Mouse (Mus musculus) activated CD4-positive, CD25-positive, alpha-beta regulatory T cell, adult 4 months (primary cell): ENCODE measurements around the gene Pex13. TPM values are rescaled to one million over a fixed set of nuclear protein-coding genes. Genes with fewer than 3 reads are reported as not detected.
A peak's percentile ranks its signal among the peaks of the same experiment; 100 is the strongest.

Source experiments
- ATAC-seq: one replicate; pipeline ENCODE4 v1.8.0; 2017
- polyA plus RNA-seq, 2 experiments: library from polyadenylated mRNA; unstranded; fragments of 100-300 nt; shearing (Covaris generic); gene quantifications; one replicate each; pipeline ENCODE4 v1.2.1; 2017

Pex13 gene
- polyA plus RNA-seq, result 10 to 100 TPM; 10.4 to 11.7 TPM

DNA sequence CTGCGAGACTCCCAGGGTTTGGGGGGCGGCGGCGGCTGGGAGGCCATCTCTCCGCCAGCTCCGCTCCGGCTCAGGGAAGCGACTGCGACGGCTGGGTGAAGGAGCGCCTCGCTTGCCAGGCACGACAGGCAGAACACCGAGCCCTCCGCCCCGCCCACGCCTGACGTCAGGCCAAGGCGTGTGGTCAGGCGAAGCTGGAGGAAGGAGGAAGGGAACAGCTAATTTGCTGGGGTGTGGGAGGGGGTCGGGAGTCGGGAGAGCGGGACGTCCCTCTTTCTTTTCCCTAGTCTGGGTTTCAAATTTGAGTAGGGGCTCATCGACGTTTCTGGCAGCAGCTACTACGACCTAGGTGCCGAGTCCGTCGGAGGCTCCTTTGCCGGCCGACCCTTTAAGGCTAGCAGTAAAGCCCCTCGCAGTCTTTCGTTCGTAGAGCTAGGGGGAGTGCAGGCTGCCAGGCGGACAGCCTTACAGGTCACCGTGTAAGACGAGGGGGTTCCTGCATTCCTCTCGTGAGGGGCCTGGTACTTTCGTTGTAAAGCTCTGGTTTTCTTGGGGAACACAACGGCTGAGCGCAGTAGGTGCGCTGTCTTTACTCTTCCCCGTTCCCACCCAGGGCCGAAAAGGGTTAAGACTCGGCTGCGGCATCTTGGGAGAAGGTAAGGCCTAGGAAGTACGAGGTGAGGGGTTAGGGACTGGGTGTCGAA is at the start of gene Pex13:
Gene Pex13 (minus strand): TSS at position 162 of the 704 bp plus-strand sequence.
- ATAC-seq, result peak; percentile 90

- ATAC-seq, result no peak
Observed at GRCm38 (mm10) chr11:23712299-23712698, 46.5 kb upstream of the Pex13 start.

DNA sequence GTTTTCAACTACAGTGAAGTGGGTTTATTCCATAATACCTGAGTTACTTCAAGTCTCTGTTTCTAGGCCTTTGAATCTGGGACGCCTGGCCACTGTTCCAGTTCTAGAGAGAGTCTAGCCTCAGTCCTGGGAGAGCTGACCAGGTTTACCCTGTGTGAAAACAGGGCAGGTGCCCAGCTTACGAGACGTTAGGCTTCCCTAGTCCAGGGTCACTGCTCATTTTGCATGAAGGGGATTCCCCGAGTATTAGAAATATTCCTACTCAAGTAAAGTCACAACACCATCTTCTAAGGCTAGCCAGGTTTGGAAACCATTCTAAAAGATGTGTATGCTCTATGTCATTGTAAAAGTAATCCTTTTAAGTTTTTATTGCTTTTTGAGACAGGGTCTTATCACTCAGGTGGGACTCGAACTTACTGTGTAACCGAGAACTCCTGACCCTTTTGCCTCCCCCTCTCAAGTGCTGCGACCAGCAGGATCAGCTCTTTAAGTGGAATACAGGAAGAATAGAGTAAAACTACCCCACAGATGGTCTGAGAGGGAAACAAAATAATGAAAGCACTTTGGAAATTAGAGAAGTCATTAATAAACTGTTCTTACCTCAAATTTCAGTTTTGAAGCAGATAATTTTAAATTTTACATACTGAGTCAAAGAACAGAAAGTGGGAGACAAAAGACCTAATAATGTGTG is 39.0 kb upstream of the Pex13 start:
- no peak for ATAC-seq

DNA sequence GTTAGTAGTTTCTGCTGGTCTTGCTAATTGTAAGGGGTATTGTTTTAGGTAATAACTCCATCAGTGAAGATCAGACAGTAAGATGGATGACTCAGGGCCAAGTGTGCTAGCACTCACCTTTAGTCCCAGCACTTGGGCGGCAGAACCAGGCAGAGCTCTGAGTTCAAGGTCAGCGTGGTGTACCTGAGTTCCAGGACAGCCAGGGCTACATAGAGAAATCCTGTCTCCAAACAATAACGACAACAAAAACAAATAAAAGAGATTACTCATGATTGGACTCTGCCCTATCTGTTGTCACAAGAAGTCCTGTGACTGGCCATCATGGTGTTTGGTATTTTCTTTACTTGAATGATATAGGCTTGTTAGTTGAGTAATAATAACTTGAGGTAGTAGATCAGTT is 36.1 kb upstream of the Pex13 start:
- no peak for ATAC-seq

DNA sequence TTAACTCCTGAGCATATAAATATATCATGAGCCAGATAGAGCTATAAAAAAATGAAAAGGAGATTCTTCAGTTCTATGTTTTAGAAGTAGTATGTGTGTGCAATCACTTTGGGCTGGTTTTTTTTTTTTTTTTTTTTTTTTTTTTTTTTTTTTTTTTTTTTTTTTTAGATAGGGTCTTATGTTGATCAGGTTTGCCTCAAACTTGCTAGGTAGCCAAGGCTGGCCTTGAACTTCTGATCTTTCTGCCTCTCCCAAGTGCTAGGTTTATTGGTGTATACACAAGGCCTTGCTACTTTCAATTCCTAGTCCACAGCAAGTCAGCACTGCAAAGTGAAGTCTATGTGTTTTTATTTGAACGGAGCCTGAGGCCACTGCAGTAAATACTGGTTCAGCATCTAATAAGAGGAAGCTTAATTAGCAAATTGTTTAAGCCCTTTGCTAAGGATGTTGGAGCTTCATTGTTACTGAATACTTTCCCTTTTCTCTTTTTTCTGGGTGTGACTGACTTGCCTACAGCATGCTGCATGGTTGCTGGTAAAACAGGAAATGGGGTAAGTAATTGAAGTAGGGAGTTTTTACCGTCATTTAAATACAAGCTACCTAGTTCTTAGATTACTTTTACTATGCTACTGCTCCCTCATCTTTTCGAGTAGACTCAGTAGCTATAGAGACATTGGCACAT is 33.8 kb upstream of the Pex13 start:
- peak; percentile 91 for ATAC-seq

GRCm38 (mm10) chr11:23698526-23698925 is 32.8 kb upstream of the Pex13 start:
- no peak for ATAC-seq

DNA sequence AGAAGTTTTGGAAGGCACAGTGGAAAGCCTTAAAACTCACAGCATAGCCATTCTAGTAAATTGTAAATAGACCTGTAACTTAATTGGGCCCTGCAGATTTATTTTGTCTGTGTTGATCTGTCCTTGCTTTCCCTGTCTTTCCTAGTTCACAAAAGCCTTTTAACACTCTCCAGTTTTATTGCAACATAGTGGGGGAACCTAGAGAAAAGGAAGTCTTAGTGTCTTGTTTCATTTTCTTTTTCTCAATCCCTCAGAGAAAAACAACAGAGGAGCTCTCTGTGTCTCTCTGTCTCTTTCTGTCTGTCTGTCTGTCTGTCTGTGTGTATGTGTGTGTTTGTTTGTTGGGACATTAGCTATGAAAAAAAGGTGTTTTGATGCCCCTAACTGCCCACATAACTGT is 30.1 kb upstream of the Pex13 start:
- ATAC-seq, result no peak

- no peak for ATAC-seq
Observed at GRCm38 (mm10) chr11:23693286-23693685, 27.5 kb upstream of the Pex13 start.

DNA sequence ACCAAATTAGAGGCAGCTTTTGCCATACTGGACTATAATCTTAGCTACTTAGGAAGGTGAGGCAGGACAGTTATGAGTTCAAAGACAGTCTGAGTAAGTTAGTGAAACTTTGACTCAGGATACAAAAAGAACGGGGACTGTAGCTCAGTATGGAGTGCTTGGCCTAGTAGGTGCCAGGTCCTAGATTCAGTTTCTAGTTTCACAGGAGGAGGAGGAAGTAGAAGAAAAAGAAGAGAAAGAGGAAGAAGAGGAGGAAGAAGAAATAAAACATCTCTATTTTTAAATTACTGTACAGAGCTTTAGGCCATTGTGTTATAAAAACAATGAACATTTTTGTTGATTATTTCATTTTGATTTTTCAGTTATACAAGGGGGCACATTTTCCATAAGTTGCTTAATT is 22.3 kb upstream of the Pex13 start:
- no peak for ATAC-seq

DNA sequence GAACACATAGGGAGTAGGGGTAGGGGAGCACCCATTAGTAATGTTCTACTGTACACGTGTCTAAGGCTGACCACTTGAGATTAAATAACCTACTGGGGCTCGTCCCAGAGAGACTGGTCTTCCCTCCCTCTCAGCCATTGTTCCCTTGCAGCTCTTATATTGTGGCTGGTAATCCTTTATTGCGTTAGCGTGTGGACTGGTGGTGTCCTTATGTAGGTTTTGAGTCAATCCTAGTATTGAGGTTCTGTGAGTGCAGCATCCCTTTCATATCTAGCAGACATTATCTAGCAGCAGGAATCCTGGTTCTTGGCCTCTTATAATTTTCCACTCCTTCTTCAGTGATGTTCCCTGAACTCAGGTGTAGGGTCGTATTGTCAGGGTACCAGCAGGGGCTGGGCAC is 20.9 kb upstream of the Pex13 start:
- no peak for ATAC-seq

GRCm38 (mm10) chr11:23682561-23682960 is 16.8 kb upstream of the Pex13 start:
- ATAC-seq, result no peak

DNA sequence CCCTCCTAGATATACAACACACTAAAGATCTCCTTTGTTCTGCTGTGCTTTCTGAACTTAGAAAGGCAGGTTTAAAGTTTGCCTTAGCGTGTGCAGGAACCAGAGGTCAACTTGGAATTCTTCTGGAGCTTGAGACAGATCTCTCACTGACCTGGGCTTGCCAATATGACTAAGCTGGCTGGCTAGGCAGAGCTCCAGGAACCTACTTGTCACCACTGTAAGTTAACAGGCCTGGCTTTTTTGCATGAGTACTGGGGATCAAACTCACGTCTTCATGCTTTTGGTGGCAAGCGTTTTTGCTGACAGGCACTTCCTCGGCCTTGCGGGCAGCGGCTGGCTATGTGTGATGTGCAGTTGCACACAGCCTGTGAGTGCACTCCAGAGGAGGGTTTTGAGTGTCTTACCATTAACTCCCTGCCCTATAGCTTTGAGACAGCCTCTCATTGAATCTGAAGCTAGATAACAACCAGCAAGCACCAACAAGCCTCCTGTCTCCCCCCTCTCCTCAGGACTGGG is 14.7 kb upstream of the Pex13 start:
- ATAC-seq, result no peak

DNA sequence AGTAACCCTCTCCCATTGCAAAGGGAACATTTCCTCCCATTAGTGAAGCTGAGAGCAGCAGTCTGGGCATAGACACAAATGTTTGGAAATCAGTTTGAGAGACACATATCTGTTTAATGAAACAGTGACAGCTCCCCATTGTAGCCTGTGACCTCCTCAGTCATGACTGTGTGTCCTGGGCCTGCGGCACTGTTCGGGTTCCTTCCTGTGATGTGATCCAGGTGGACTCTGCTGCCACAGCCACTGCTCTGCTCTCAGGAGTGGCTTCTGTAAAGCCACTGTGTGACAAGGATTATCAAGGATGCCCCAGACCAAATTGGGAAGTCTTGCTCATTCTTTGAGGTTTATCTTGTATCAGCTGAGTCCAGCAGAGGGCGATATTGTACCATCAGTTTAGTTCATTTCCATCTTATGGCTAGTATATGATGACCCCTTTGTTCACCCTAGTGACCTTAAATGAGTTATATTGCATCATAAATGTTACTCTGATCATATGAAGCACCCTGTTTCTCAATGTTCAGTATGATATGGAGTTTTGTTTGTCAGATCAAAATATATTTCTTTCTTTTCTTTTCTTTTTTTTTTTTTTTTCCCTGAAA is 13.4 kb upstream of the Pex13 start:
- ATAC-seq, result peak; percentile 76

- no peak for ATAC-seq
Observed at GRCm38 (mm10) chr11:23676100-23676499, 10.3 kb upstream of the Pex13 start.

DNA sequence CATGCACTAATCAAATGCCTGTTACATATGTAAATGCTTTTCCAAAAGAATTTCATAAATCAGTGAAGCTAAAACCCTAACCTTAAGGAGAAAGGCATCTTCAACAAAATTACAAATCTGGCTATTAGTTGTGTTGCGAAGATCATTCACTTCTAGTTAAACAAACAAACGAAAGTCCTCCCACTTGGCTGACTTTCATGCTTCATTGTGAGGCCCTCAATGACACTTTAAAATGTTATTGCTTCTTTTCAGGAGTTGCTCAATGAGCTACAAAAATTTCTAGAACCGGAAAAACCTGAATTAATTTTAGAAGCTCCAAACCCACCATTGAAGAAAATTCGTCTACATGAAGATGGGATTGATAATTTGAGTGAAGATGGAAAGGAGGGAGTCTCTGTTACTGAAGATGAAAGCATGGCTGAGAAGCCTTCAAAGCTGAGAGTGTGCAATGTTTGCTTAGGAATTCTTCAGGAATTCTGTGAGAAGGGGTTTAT is 6.5 kb upstream of the Pex13 start:
- ATAC-seq, result no peak

- ATAC-seq, result no peak
Observed at GRCm38 (mm10) chr11:23667128-23667527, 1.4 kb upstream of the Pex13 start.

DNA sequence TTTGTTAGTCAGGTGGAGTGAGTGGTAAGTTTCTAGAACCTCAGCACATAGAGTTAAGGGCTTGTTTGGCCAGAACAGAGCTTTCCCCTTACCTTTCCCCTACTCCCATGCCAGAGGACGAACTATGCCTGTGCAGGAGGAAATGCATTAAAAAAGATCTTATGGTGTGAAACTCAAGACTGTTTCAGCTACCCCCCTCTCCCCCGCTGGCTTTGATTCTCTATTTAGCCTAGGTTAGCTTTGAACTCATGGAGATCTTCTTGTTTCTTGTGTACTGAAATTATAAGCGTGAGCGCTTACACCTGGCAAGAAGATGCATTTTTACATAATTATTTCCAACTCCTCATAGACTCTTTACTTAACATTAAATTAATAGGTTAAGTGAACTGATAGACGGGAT is 767 bp upstream of the Pex13 start:
- no peak for ATAC-seq

GRCm38 (mm10) chr11:23665311-23665786 is 410 bp downstream of the Pex13 start, which contains the start of gene Pus10:
Gene Pus10, plus strand, starts transcription at chr11:23665674.
- peak; percentile 19 for ATAC-seq

DNA sequence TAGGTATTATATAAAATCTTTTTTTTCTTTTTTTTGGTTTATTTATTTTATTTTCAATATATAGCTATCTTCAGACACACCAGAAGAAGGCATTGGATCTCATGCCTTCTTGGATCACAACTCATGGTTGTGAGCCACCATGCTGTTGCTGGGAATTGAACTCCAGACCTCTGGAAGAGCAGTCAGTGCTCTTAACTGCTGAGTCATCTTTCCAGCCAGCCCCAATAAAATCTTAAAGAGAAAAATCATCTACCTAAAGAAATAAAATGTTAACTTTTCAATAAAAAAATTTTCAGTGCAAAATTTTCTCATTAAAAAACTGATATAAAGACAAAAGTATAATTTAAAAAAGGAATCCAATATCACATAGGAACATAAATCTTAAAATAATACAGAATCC is 1.5 kb downstream of the Pex13 start:
- no peak for ATAC-seq

GRCm38 (mm10) chr11:23657791-23658190 is 8.0 kb downstream of the Pex13 start:
- ATAC-seq, result no peak

GRCm38 (mm10) chr11:23653666-23654065 is 12.1 kb downstream of the Pex13 start:
- no peak for ATAC-seq

GRCm38 (mm10) chr11:23647835-23648234 is 17.9 kb downstream of the Pex13 start:
- ATAC-seq, result no peak

- no peak for ATAC-seq
Observed at GRCm38 (mm10) chr11:23647431-23647830, 18.3 kb downstream of the Pex13 start.
